Mouse (Mus musculus): ENCODE measurements around the gene Lrrc56.

DNA sequence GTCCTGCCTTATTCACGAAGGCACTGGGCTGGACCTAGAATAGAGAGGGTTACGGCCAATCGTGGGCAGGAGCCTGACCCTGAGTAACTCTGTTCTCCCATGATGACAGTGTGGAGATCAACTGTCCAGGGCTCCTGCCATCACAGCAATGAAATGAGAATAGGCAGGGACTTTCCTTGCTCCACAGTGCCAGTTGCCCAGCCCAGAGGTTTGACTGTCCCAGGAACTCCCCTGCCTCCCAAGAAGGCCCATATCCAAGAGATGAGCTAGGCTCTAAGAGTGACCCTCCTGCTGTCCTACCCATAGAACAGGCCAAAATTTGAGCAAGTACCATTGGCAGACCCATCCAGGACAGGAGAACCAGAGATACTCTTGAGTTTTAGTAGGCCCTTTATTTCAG lies 5.2 kb upstream of the Lrrc56 start:
- TF ChIP-seq GATA1 (IDR thresholded peaks at IDR 0.05; ENCODE audit: low read length): no peak
- TF ChIP-seq TAL1 (IDR thresholded peaks at IDR 0.05; ENCODE audit: low read length): no peak
